Mouse (Mus musculus) forebrain, embryonic 13.5 days (tissue): ENCODE results near the gene Ctdspl. TPM values are rescaled to one million over a fixed set of nuclear protein-coding genes. Genes with fewer than 3 reads are reported as not detected.

ENCODE experiments used
- ATAC-seq: fragments of 200-750 bp; cut with Nextera tagmentation; 2 replicates; pipeline ENCODE4 v1.8.0; 2017
- H3K27ac ChIP-seq: fragments of 300-500 bp; sonication (generic); 2 replicates; pipeline ENCODE4 v1.5.1; 2015; ENCODE audit warnings: inconsistent platforms, mild to moderate bottlenecking, moderate library complexity
- H3K27me3 ChIP-seq: fragments of 300-500 bp; sonication (generic); 2 replicates; pipeline ENCODE4 v1.6.1; 2015; ENCODE audit warnings: mild to moderate bottlenecking, inconsistent platforms
- H3K36me3 ChIP-seq: fragments of 300-500 bp; sonication (generic); 2 replicates; pipeline ENCODE4 v1.6.1; 2015; ENCODE audit warnings: mild to moderate bottlenecking, inconsistent platforms; ENCODE audit not compliant: poor library complexity, severe bottlenecking
- H3K4me1 ChIP-seq: fragments of 300-500 bp; sonication (generic); 2 replicates; pipeline ENCODE4 v1.6.1; 2015; ENCODE audit warnings: inconsistent platforms
- H3K4me2 ChIP-seq: fragments of 300-500 bp; sonication (generic); 2 replicates; pipeline ENCODE4 v1.6.1; 2015; ENCODE audit warnings: inconsistent platforms, mild to moderate bottlenecking, moderate library complexity
- H3K4me3 ChIP-seq: fragments of 300-500 bp; sonication (generic); 2 replicates; pipeline ENCODE4 v1.5.1; 2015; ENCODE audit warnings: mild to moderate bottlenecking, inconsistent platforms
- H3K9ac ChIP-seq: fragments of 300-500 bp; sonication (generic); 2 replicates; pipeline ENCODE4 v1.6.1; 2015; ENCODE audit warnings: mild to moderate bottlenecking, inconsistent platforms
- H3K9me3 ChIP-seq: fragments of 300-500 bp; sonication (generic); replicated peaks from 2 replicates; pipeline ENCODE4 v1.6.1; 2016; ENCODE audit warnings: inconsistent platforms
- WGBS: fragments of 180-500 bp; shearing (Covaris S2); methylation state at CpG from one replicate; pipeline ENCODE4 v1.1.7; 2015; 5-methylcytosine and 5-hydroxymethylcytosine counted together
- polyA plus RNA-seq: library from polyadenylated mRNA; unstranded; fragments of >200 nt; fragmentation: Nextera tagmentation; extraction: Ambion mirVana; gene quantifications from 2 replicates; pipeline ENCODE4 v1.2.1, GENCODE M21; 2015

Ctdspl gene
- polyA plus RNA-seq, 1 experiment from 2014 or later = 6.8 TPM

DNA sequence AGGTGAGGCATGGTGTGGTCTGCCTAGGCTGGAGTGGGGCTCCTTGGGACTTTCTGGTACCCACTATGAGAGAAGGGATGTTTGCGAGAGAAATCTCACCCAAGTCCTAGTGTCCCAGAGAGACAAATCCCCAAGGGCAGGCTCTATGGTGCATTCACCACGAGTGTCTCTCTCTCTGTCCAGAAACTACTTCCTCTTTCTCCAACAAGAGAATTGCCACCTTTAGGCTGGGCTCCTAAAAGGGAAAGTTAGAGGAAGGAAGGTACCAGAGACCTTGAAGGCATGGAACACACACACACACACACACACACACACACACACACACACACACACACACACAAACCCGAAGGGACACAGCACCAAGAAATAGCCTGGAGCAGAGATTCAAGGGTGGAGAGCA is 4.3 kb upstream of the Ctdspl start:
- no peak overlapping the region for H3K9ac ChIP-seq
- no peak overlapping the region for H3K4me3 ChIP-seq
- WGBS = 76% methylated on average over 3 of the region's 3 CpGs
- H3K36me3 ChIP-seq = no peaks in the 10 kb centered on the region
- H3K4me2 ChIP-seq = no peak overlapping the region
- H3K4me1 ChIP-seq = peaks cover 26% of the 10 kb centered on the region
- no peaks in the 10 kb centered on the region for H3K9me3 ChIP-seq
- no peak overlapping the region for H3K27ac ChIP-seq
- ATAC-seq = no peak
- H3K27me3 ChIP-seq = no peaks in the 10 kb centered on the region

- peak; percentile 1; the same call in 1 of the 2 replicates for ATAC-seq
- 10% methylated on average over 16 of the region's 16 CpGs for WGBS
- peak overlapping the region; percentile 37 for H3K9ac ChIP-seq
Measured at GRCm38 (mm10) chr9:118924554-118925085, 1.6 kb upstream of the Ctdspl start.

DNA sequence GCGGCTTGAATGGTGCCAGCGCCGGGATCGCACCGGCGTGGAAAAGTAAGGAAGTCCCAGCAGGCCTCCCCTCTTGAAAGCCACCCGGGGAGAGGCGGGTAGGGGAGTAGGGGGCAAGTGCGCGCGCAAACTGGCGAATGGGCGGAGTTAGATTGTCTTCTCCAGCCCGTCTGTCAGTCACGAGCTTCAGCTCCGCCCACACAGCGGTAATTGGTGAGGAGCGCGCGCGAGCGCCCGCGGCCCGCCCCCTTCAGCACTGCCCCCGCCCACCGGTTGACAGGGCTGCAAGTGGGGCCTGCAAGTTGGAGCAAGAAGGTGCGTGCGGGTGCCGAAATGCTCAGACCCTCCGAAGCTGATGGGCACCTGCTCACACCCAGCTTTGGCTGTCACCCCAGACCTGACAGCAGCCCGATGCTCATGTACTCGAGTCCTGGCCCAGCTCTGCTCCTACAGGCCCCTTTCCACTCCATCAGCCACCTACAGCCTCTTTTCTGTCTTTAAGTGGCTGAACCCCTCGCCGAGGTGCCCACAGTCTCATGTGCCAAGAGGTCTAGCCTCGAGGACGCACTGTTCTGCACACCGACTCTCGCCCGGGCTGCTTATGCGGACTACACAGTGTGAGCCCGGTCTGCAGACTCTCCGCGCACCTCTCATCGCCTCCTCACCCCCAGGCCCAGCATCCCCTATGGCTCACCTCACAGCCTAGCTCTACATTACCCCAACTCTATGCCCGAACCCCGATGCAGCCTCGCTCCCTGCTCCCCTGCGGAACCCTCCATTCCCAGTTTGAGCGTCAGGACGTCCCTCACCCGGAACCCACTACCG is 755 bp upstream of the Ctdspl start:
- Histone ChIP-seq H3K27me3 (no peaks in the 10 kb centered on the region), H3K27ac (peak overlapping the region; percentile 80), H3K36me3 (no peaks in the 10 kb centered on the region), H3K4me3 (peak overlapping the region; percentile 80), H3K4me1 (peaks cover 40% of the 10 kb centered on the region), H3K9ac (peak overlapping the region; percentile 85), H3K9me3 (no peaks in the 10 kb centered on the region), H3K4me2 (peak overlapping the region; percentile 97)
- ATAC-seq = peak; percentile 88
- WGBS = under 1% methylated on average over 52 of the region's 53 CpGs

More at GRCm38 (mm10) chr9:118924554-118925085, 1.6 kb upstream of the Ctdspl start:
- Histone ChIP-seq H3K27ac (no peak overlapping the region), H3K4me2 (peak overlapping the region; percentile 97), H3K9me3 (no peaks in the 10 kb centered on the region), H3K4me3 (peak overlapping the region; percentile 80), H3K4me1 (peaks cover 45% of the 10 kb centered on the region), H3K27me3 (no peaks in the 10 kb centered on the region), H3K36me3 (no peaks in the 10 kb centered on the region)

- H3K4me1 ChIP-seq = peaks cover 36% of the 10 kb centered on the region
- H3K9me3 ChIP-seq = no peaks in the 10 kb centered on the region
- WGBS = 4% methylated on average over 39 of the region's 68 CpGs
- peak overlapping the region; percentile 80 for H3K27ac ChIP-seq
- peak overlapping the region; percentile 80 for H3K4me3 ChIP-seq
- H3K27me3 ChIP-seq = no peaks in the 10 kb centered on the region
- peak overlapping the region; percentile 85 for H3K9ac ChIP-seq
- H3K4me2 ChIP-seq = peak overlapping the region; percentile 97
- ATAC-seq = peak; percentile 17
- H3K36me3 ChIP-seq = no peaks in the 10 kb centered on the region
Measured at GRCm38 (mm10) chr9:118926688-118927321, 552 bp downstream of the Ctdspl start.

- 33% methylated on average over 8 of the region's 8 CpGs for WGBS
- peak overlapping the region; percentile 85 for H3K9ac ChIP-seq
- H3K36me3 ChIP-seq = no peaks in the 10 kb centered on the region
- no peaks in the 10 kb centered on the region for H3K27me3 ChIP-seq
- H3K4me2 ChIP-seq = peak overlapping the region; percentile 97
- no peak for ATAC-seq
- H3K9me3 ChIP-seq = no peaks in the 10 kb centered on the region
- H3K27ac ChIP-seq = 0 out of 2 replicates have a peak overlapping the region, but pooled peaks have one; percentile 63
- peaks cover 36% of the 10 kb centered on the region for H3K4me1 ChIP-seq
- H3K4me3 ChIP-seq = peak overlapping the region; percentile 80
Measured at GRCm38 (mm10) chr9:118927501-118927900, 1.2 kb downstream of the Ctdspl start.

- ATAC-seq = no peak
- 51% methylated on average over 2 of the region's 2 CpGs for WGBS
- H3K9ac ChIP-seq = peak overlapping the region; percentile 85
Measured at GRCm38 (mm10) chr9:118928007-118928406, 1.8 kb downstream of the Ctdspl start.

GRCm38 (mm10) chr9:118928656-118929055 is 2.4 kb downstream of the Ctdspl start:
- WGBS = 55% methylated on average over 7 of the region's 7 CpGs
- Histone ChIP-seq H3K4me1 (peaks cover 36% of the 10 kb centered on the region), H3K27me3 (no peaks in the 10 kb centered on the region), H3K9me3 (no peaks in the 10 kb centered on the region), H3K27ac (no peak overlapping the region), H3K9ac (peak overlapping the region; percentile 85; the same call in 1 of the 2 replicates), H3K4me2 (peak overlapping the region; percentile 97; the same call in 1 of the 2 replicates), H3K4me3 (no peak overlapping the region), H3K36me3 (no peaks in the 10 kb centered on the region)
- no peak for ATAC-seq

More at GRCm38 (mm10) chr9:118928007-118928406, 1.8 kb downstream of the Ctdspl start:
- Histone ChIP-seq H3K4me2 (peak overlapping the region; percentile 97), H3K27ac (no peak overlapping the region), H3K27me3 (no peaks in the 10 kb centered on the region), H3K4me3 (peak overlapping the region; percentile 80), H3K4me1 (peaks cover 36% of the 10 kb centered on the region), H3K36me3 (no peaks in the 10 kb centered on the region), H3K9me3 (no peaks in the 10 kb centered on the region)

DNA sequence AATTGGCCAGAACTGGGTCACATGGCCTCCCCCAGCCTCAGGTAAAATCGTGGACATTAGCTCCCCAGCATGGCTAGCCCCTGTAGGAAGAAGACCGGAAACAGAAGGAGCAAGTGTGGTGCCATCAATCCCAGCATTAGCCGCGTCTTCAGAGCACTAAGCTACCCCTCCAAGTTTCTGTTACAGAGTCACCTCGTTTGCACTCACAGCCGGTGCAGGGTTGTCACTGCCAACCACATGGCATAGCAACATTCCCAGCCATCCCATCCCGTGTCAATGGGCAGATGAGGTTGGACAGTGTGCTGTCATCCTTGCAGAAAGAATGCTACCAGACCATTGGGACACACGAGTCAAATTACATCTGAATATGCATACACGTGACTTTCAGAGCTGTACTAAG is 4.4 kb downstream of the Ctdspl start:
- ATAC-seq = no peak
- WGBS = 76% methylated on average over 9 of the region's 9 CpGs
- no peak overlapping the region for H3K4me2 ChIP-seq

GRCm38 (mm10) chr9:118933800-118934199 is 7.5 kb downstream of the Ctdspl start:
- H3K36me3 ChIP-seq = no peaks in the 10 kb centered on the region
- no peak overlapping the region for H3K27ac ChIP-seq
- H3K27me3 ChIP-seq = no peaks in the 10 kb centered on the region
- H3K4me3 ChIP-seq = no peak overlapping the region
- ATAC-seq = no peak
- no peaks in the 10 kb centered on the region for H3K9me3 ChIP-seq
- no peak overlapping the region for H3K4me2 ChIP-seq
- no peak overlapping the region for H3K9ac ChIP-seq
- peaks cover under 1% of the 10 kb centered on the region for H3K4me1 ChIP-seq
- WGBS = 95% methylated on average over 9 of the region's 9 CpGs

More for the DNA sequence above, 4.4 kb downstream of the Ctdspl start:
- no peaks in the 10 kb centered on the region for H3K9me3 ChIP-seq
- no peak overlapping the region for H3K9ac ChIP-seq
- H3K36me3 ChIP-seq = no peaks in the 10 kb centered on the region
- peaks cover 25% of the 10 kb centered on the region for H3K4me1 ChIP-seq
- no peaks in the 10 kb centered on the region for H3K27me3 ChIP-seq
- no peak overlapping the region for H3K27ac ChIP-seq
- no peak overlapping the region for H3K4me3 ChIP-seq

- no peak overlapping the region for H3K4me2 ChIP-seq
- H3K4me3 ChIP-seq = no peak overlapping the region
- H3K9me3 ChIP-seq = no peaks in the 10 kb centered on the region
- ATAC-seq = no peak
- H3K27ac ChIP-seq = no peak overlapping the region
- 91% methylated on average over 12 of the region's 12 CpGs for WGBS
- peaks cover 2% of the 10 kb centered on the region; the same call in 1 of the 2 replicates for H3K4me1 ChIP-seq
- no peak overlapping the region for H3K9ac ChIP-seq
- no peaks in the 10 kb centered on the region for H3K36me3 ChIP-seq
- no peaks in the 10 kb centered on the region for H3K27me3 ChIP-seq
Measured at GRCm38 (mm10) chr9:118934319-118934718, 8.1 kb downstream of the Ctdspl start.

GRCm38 (mm10) chr9:118935098-118935497 is 8.8 kb downstream of the Ctdspl start:
- Histone ChIP-seq H3K4me3 (no peak overlapping the region), H3K4me1 (peaks cover 7% of the 10 kb centered on the region), H3K9me3 (no peaks in the 10 kb centered on the region), H3K27me3 (no peaks in the 10 kb centered on the region), H3K9ac (no peak overlapping the region), H3K4me2 (no peak overlapping the region), H3K27ac (no peak overlapping the region), H3K36me3 (no peaks in the 10 kb centered on the region)
- 92% methylated on average over 13 of the region's 13 CpGs for WGBS
- ATAC-seq = no peak

GRCm38 (mm10) chr9:118936071-118936470 is 9.8 kb downstream of the Ctdspl start:
- no peaks in the 10 kb centered on the region for H3K36me3 ChIP-seq
- no peaks in the 10 kb centered on the region for H3K9me3 ChIP-seq
- WGBS = 68% methylated on average over 12 of the region's 12 CpGs
- ATAC-seq = no peak
- no peak overlapping the region for H3K9ac ChIP-seq
- no peak overlapping the region for H3K4me2 ChIP-seq
- no peak overlapping the region for H3K4me3 ChIP-seq
- H3K27ac ChIP-seq = 0 out of 2 replicates have a peak overlapping the region, but pooled peaks have one; percentile 15
- H3K27me3 ChIP-seq = no peaks in the 10 kb centered on the region
- peaks cover 13% of the 10 kb centered on the region for H3K4me1 ChIP-seq
